Mouse (Mus musculus): ENCODE results near the gene Cd63.

Gene Cd63

GRCm38 (mm10) chr10:128929638-128930378 is 29.0 kb downstream of the Cd63 start:
- no peak for DNase-seq (ENCODE audit: low spot score)

- DNase-seq (ENCODE audit: low spot score), result no peak
Observed at GRCm38 (mm10) chr10:128931441-128931840, 30.7 kb downstream of the Cd63 start.

GRCm38 (mm10) chr10:128933574-128933973 is 32.8 kb downstream of the Cd63 start, which contains the start of gene Itga7:
Itga7 (plus strand) TSS chr10:128933818.
- DNase-seq (ENCODE audit: low spot score), result no peak

GRCm38 (mm10) chr10:128933976-128934721 is 33.4 kb downstream of the Cd63 start:
- no peak for DNase-seq (ENCODE audit: low spot score)

GRCm38 (mm10) chr10:128934997-128935787 is 34.4 kb downstream of the Cd63 start:
- DNase-seq (ENCODE audit: low spot score), result no peak

GRCm38 (mm10) chr10:128935826-128936440 is 35.1 kb downstream of the Cd63 start:
- DNase-seq (ENCODE audit: low spot score), result no peak

GRCm38 (mm10) chr10:128937756-128938390 is 37.1 kb downstream of the Cd63 start:
- no peak for DNase-seq (ENCODE audit: low spot score)

GRCm38 (mm10) chr10:128938457-128938856 is 37.7 kb downstream of the Cd63 start:
- no peak for DNase-seq (ENCODE audit: low spot score)

GRCm38 (mm10) chr10:128938974-128939373 is 38.2 kb downstream of the Cd63 start:
- no peak for DNase-seq (ENCODE audit: low spot score)

- DNase-seq (ENCODE audit: low spot score), result no peak
Observed at GRCm38 (mm10) chr10:128940475-128941061, 39.8 kb downstream of the Cd63 start.

GRCm38 (mm10) chr10:128945675-128946074 is 44.9 kb downstream of the Cd63 start:
- no peak for DNase-seq (ENCODE audit: low spot score)

- no peak for DNase-seq (ENCODE audit: low spot score)
Observed at GRCm38 (mm10) chr10:128947496-128947895, 46.7 kb downstream of the Cd63 start.

GRCm38 (mm10) chr10:128950208-128950887 is 49.6 kb downstream of the Cd63 start:
- no peak for DNase-seq (ENCODE audit: low spot score)

- no peak for DNase-seq (ENCODE audit: low spot score)
Observed at GRCm38 (mm10) chr10:128958340-128958739, 57.6 kb downstream of the Cd63 start.

- DNase-seq (ENCODE audit: low spot score), result no peak
Observed at GRCm38 (mm10) chr10:128960142-128960541, 59.4 kb downstream of the Cd63 start.

GRCm38 (mm10) chr10:128960590-128961584 is 60.1 kb downstream of the Cd63 start, which contains the start of gene Mettl7b:
Mettl7b (minus strand) TSS chr10:128960988.
- no peak for DNase-seq (ENCODE audit: low spot score)
